Mouse (Mus musculus) G1E (cell line): ENCODE results near the gene Grip1.

ENCODE experiments used
- CTCF ChIP-seq: IDR thresholded peaks from 2 replicates; pipeline ENCODE4 v1.5.1; 2012; ENCODE audit warnings: low read depth, low read length, inconsistent platforms, mixed read lengths
- GATA1 ChIP-seq: IDR thresholded peaks from 2 replicates; pipeline ENCODE4 v1.6.1; 2012; ENCODE audit warnings: borderline replicate concordance, low read length, inconsistent platforms, mixed read lengths
- TAL1 ChIP-seq: conservative IDR thresholded peaks from 2 replicates; pipeline ENCODE4 v1.6.1; 2012; ENCODE audit warnings: low read depth, low read length, inconsistent platforms, mixed read lengths

GRCm38 (mm10) chr10:120002149-120002548 is 548.5 kb downstream of the Grip1 start:
- TF ChIP-seq CTCF (no peak), TAL1 (no peak), GATA1 (no peak)
